8 mouse cellular contexts compared by ENCODE assay signal in genomic region chr11:94543932-94544331, GRCm38 (mm10). TPM values are rescaled to one million over a fixed set of nuclear protein-coding genes. Genes with fewer than 3 reads are reported as not detected.
DNase-seq lines count a peak whose midpoint lies in the region; ATAC-seq lines count a peak whose summit lies in the region.

No protein-coding gene starts in this region.

- no peak overlapping the region for H3K27ac ChIP-seq in hindbrain, embryonic 16.5 days (ENCODE audit: low read depth, low read length)

- H3K4me3 ChIP-seq in hindbrain, embryonic 16.5 days (ENCODE audit: low read length) = no peak overlapping the region

- ATAC-seq in hindbrain, embryonic 16.5 days = no peak
- ATAC-seq in megakaryocyte, adult 5-6 weeks (ENCODE audit: poor library complexity, severe bottlenecking) = peak; percentile 66

- DNase-seq in adipocyte (ENCODE audit: low spot score) = peak; percentile 98
- DNase-seq in cerebellum, postnatal 36 days = peak; percentile 98 to 99
- peak; percentile 96 for DNase-seq in gastrocnemius, adult 18-20 months (ENCODE audit: low spot score)
- peak; percentile 85 for DNase-seq in left cerebral cortex, adult 11 months (ENCODE audit: low spot score)
- DNase-seq in right cerebral cortex, postnatal 10 days (ENCODE audit: low spot score in 2 of 2) = peak; percentile 95
- DNase-seq in urinary bladder, postnatal 25 days (ENCODE audit: low spot score) = peak; percentile 97

- WGBS in hindbrain, embryonic 16.5 days = 39% methylated on average over 9 of the region's 9 CpGs

- H3K9me3 ChIP-seq in hindbrain, embryonic 16.5 days (ENCODE audit: control insufficient read depth, low read length) = no peaks in the 10 kb centered on the region

- peaks cover 5% of the 10 kb centered on the region for H3K4me1 ChIP-seq in hindbrain, embryonic 16.5 days (ENCODE audit: control insufficient read depth, insufficient read depth, low read depth, low read length)

- H3K4me2 ChIP-seq in hindbrain, embryonic 16.5 days (ENCODE audit: low read length) = peak overlapping the region; percentile 39; the same call in 1 of the 2 replicates

- no peaks in the 10 kb centered on the region for H3K36me3 ChIP-seq in hindbrain, embryonic 16.5 days (ENCODE audit: control insufficient read depth, insufficient read depth, low read length)

- no peaks in the 10 kb centered on the region for H3K27me3 ChIP-seq in hindbrain, embryonic 16.5 days (replicated peaks; ENCODE audit: control insufficient read depth, insufficient read depth, low read length)

- no peak overlapping the region for H3K9ac ChIP-seq in hindbrain, embryonic 16.5 days (ENCODE audit: low read depth, low read length)

RNA-seq across cellular contexts. Expression of gene Rsad1, which starts 5.1 kb away (rescaled TPM):
- 1 to 10 TPM; 2.7 to 3.4 TPM for total RNA-seq in gastrocnemius, adult 18-20 months (2021)
- 10.0 and 11.7 TPM in 2 replicates for polyA plus RNA-seq in hindbrain, embryonic 16.5 days (2015; fragmentation: Nextera tagmentation; extraction: Ambion mirVana)
- 0.32 and 0.40 TPM in 2 replicates for total RNA-seq in megakaryocyte, adult 5-6 weeks (2015)
- 0.59 and 0.89 TPM in 2 replicates for total RNA-seq in megakaryocyte, adult 5-6 weeks (2017)

RNA-seq across cellular contexts. Expression of gene Chad, which starts 20.9 kb away (rescaled TPM):
- 10 to 100 TPM; 12.6 to 25.2 TPM for total RNA-seq in gastrocnemius, adult 18-20 months (2021)
- 0.39 and 0.72 TPM in 2 replicates for polyA plus RNA-seq in hindbrain, embryonic 16.5 days (2015; fragmentation: Nextera tagmentation; extraction: Ambion mirVana)
- not detected in 2 replicates for total RNA-seq in megakaryocyte, adult 5-6 weeks (2015)
- total RNA-seq in megakaryocyte, adult 5-6 weeks (2017) = not detected in 2 replicates

RNA-seq across cellular contexts. Expression of gene Mycbpap, which starts 22.4 kb away (rescaled TPM):
- not detected for total RNA-seq in gastrocnemius, adult 18-20 months (2021)
- polyA plus RNA-seq in hindbrain, embryonic 16.5 days (2015; fragmentation: Nextera tagmentation; extraction: Ambion mirVana) = 3.7 and 5.5 TPM in 2 replicates
- 0.23 TPM in 1 of 2 replicates, not detected in the other for total RNA-seq in megakaryocyte, adult 5-6 weeks (2015)
- 0.20 TPM in 1 of 2 replicates, not detected in the other for total RNA-seq in megakaryocyte, adult 5-6 weeks (2017)

RNA-seq across cellular contexts. Expression of gene Epn3, which starts 44.2 kb away (rescaled TPM):
- not detected for total RNA-seq in gastrocnemius, adult 18-20 months (2021)
- 2.8 and 3.0 TPM in 2 replicates for polyA plus RNA-seq in hindbrain, embryonic 16.5 days (2015; fragmentation: Nextera tagmentation; extraction: Ambion mirVana)
- total RNA-seq in megakaryocyte, adult 5-6 weeks (2015) = not detected in 2 replicates
- not detected in 2 replicates for total RNA-seq in megakaryocyte, adult 5-6 weeks (2017)

RNA-seq across cellular contexts. Expression of gene Acsf2, which starts 57.7 kb away (rescaled TPM):
- 1 to 10 TPM; 1.6 to 2.1 TPM for total RNA-seq in gastrocnemius, adult 18-20 months (2021)
- polyA plus RNA-seq in hindbrain, embryonic 16.5 days (2015; fragmentation: Nextera tagmentation; extraction: Ambion mirVana) = 1.8 and 2.3 TPM in 2 replicates
- 6.7 and 7.9 TPM in 2 replicates for total RNA-seq in megakaryocyte, adult 5-6 weeks (2015)
- total RNA-seq in megakaryocyte, adult 5-6 weeks (2017) = 0.37 and 1.1 TPM in 2 replicates

Comparison
In these comparisons a context has a peak if more than half of its experiments do, and no peak if none do; other contexts are left out.
1. RNA of gene Chad, which starts 20.9 kb away (total RNA-seq): 12.6 to 25.2 TPM in gastrocnemius, adult 18-20 months; not detected in megakaryocyte, adult 5-6 weeks; every median in the first group is over 10 times any median in the second.
2. Peak in every context shown above with its lines, with median percentiles within 50 percentile points of each other: DNase-seq.